Mouse (Mus musculus): ENCODE measurements around the gene Plac9a. TPM values are rescaled to one million over a fixed set of nuclear protein-coding genes. Genes with fewer than 3 reads are reported as not detected.

Plac9a gene
- total and polyA plus RNA-seq, 2 experiments from 2014 or later: 0.41 TPM; not detected in 1

DNA sequence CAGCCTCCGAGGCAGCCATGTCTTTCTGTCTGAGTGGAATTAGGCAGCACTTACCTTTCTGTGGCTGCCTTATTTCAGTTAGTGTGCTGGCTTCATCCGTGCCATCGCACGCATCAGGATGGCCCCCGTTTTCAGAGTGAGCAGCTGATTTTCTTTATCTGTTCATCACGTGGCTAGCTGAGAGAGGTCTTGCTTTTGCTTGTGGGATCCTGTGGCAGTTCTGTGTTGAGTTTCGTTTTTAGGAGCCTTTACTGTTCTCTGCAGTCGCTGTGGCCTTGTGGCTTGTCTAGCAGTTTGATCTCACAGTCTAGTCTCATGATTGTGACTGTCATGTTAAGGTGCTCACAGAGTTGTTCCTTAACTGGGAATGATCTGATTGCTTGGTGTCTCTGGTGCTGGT is 45.0 kb downstream of the Plac9a start:
- TF ChIP-seq CTCF (IDR thresholded peaks at IDR 0.05; ENCODE audit: low read depth): no peak
- Histone ChIP-seq H3K4me1 (ENCODE audit: insufficient read depth, low read length) (no peaks in the 10 kb centered on the region), H3K27me3 (ENCODE audit: insufficient read depth, low read length) (no peaks in the 10 kb centered on the region), H3K4me2 (ENCODE audit: low read depth, low read length) (no peak overlapping the region), H3K4me3 (ENCODE audit: low read length) (no peak overlapping the region), H3K9me3 (ENCODE audit: low read length) (no peaks in the 10 kb centered on the region), H3K27ac (no peak overlapping the region), H3K36me3 (ENCODE audit: insufficient read depth, low read length) (no peaks in the 10 kb centered on the region), H3K9ac (replicated peaks; ENCODE audit: low read length) (no peak overlapping the region)
- no peak for DNase-seq (ENCODE audit: low spot score)
- no peak for ATAC-seq
- 90% methylated on average over 8 of the region's 8 CpGs for WGBS

DNA sequence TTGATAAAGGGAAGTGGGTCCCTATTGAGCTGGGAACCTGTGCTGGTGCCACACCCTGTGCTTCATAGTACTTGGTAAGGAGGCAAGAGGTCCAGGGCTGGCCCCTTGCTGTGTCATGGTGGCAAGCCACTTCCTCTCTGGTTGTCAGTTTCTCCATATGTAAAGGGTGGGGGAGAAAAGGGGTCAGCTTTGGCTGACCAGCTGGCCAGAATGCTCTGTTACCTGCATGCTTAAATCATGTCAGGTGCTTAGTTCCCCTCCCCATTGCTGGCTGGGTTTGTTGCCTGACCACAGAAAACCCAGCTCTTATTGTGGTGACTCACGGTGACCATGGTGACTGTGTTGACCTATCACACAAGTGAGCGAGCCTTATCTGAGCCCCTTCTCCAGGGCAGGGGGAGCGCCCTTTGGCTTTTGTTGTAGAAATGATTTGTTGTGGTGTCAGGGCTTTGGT is 45.7 kb downstream of the Plac9a start:
- no peaks in the 10 kb centered on the region for H3K9me3 ChIP-seq (ENCODE audit: low read length)
- DNase-seq (ENCODE audit: low spot score): no peak
- 57% methylated on average over 3 of the region's 3 CpGs for WGBS
- H3K4me1 ChIP-seq (ENCODE audit: insufficient read depth, low read length): no peaks in the 10 kb centered on the region
- ATAC-seq: no peak
- no peak for TF ChIP-seq CTCF (IDR thresholded peaks at IDR 0.05; ENCODE audit: low read depth)
- H3K9ac ChIP-seq (replicated peaks; ENCODE audit: low read length): no peak overlapping the region
- no peak overlapping the region for H3K27ac ChIP-seq
- H3K4me3 ChIP-seq (ENCODE audit: low read length): no peak overlapping the region
- no peak overlapping the region for H3K4me2 ChIP-seq (ENCODE audit: low read depth, low read length)
- H3K27me3 ChIP-seq (ENCODE audit: insufficient read depth, low read length): no peaks in the 10 kb centered on the region
- no peaks in the 10 kb centered on the region for H3K36me3 ChIP-seq (ENCODE audit: insufficient read depth, low read length)

DNA sequence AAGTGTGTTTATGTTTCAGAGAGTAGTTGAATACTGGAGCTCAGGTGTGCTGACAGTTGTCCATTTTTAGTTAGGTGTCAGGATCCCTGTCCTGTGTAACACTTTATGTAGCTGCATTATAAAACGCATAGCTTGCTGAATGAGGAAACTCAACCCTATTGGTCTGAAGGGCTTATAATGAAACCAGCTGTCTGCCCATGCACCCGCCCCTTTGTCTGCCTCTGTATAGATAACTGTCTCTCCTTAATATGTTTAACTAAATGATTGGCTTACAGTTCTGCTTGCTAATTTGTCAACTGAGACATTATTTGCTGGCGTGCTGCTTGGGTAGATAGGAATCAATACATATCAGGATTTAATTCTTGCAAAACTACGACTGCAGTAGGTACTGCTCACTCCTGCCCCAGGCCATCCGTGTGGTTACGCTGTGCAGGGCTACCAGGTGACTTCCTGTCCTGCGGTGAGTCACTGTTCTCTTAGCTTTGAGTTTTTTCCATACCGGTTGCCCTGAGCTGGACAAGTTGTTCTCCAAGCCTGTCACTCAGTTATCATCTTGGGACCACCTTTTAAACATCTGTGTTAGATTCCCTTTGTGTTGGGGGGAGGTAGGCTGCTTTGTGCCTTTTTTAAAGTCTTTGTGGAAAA is 47.5 kb downstream of the Plac9a start:
- no peak overlapping the region for H3K9ac ChIP-seq (replicated peaks; ENCODE audit: low read length)
- no peaks in the 10 kb centered on the region for H3K36me3 ChIP-seq (ENCODE audit: insufficient read depth, low read length)
- no peak for TF ChIP-seq CTCF (IDR thresholded peaks at IDR 0.05; ENCODE audit: low read depth)
- H3K4me2 ChIP-seq (ENCODE audit: low read depth, low read length): no peak overlapping the region
- no peaks in the 10 kb centered on the region for H3K27me3 ChIP-seq (ENCODE audit: insufficient read depth, low read length)
- no peak overlapping the region for H3K27ac ChIP-seq
- H3K4me3 ChIP-seq (ENCODE audit: low read length): no peak overlapping the region
- 71% methylated on average over 8 of the region's 8 CpGs for WGBS
- H3K4me1 ChIP-seq (ENCODE audit: insufficient read depth, low read length): no peaks in the 10 kb centered on the region
- no peaks in the 10 kb centered on the region for H3K9me3 ChIP-seq (ENCODE audit: low read length)
- DNase-seq (ENCODE audit: low spot score) (no peak), ATAC-seq (no peak)

DNA sequence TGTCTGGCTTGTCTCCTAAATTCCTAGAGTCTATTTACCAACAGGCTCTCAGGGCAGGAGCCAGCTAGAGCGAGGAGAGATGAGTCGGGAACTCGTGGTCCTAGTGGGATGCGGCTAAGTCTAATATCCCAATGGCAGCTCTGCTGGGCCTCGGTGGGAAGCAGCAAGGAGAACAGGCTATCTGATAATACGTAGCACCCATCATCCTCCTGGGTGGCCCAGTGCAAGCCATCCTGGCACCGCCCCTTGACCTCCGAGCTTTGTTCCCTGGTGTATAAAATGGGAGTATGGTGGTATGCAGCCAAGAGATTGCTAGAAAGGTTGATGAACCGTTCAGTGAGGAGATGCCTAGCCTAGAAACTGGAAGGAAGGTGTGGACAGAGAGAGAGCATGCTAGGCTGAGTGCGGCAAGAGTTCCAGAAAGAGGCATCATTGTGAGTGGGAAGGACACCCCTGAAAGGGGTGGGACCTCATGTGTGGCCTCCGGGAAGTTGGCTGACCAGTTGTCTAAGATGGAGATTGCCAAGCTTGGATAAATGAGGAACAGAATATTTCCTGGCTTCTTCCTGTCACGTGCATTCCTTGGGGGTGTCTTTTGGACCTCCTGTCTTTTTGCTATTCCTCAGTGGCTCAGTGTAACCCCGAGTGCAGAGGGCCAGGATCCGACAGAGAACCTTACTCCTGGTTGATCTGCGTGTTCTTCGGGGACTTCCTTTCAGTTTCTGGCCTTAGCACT is 49.0 kb downstream of the Plac9a start:
- Histone ChIP-seq H3K4me1 (ENCODE audit: insufficient read depth, low read length) (no peaks in the 10 kb centered on the region), H3K9me3 (ENCODE audit: low read length) (no peaks in the 10 kb centered on the region), H3K27me3 (ENCODE audit: insufficient read depth, low read length) (no peaks in the 10 kb centered on the region), H3K4me2 (ENCODE audit: low read depth, low read length) (no peak overlapping the region), H3K27ac (no peak overlapping the region), H3K4me3 (ENCODE audit: low read length) (no peak overlapping the region), H3K9ac (replicated peaks; ENCODE audit: low read length) (no peak overlapping the region), H3K36me3 (ENCODE audit: insufficient read depth, low read length) (no peaks in the 10 kb centered on the region)
- 90% methylated on average over 16 of the region's 16 CpGs for WGBS
- ATAC-seq: no peak
- no peak for TF ChIP-seq CTCF (IDR thresholded peaks at IDR 0.05; ENCODE audit: low read depth)
- no peak for DNase-seq (ENCODE audit: low spot score)

DNA sequence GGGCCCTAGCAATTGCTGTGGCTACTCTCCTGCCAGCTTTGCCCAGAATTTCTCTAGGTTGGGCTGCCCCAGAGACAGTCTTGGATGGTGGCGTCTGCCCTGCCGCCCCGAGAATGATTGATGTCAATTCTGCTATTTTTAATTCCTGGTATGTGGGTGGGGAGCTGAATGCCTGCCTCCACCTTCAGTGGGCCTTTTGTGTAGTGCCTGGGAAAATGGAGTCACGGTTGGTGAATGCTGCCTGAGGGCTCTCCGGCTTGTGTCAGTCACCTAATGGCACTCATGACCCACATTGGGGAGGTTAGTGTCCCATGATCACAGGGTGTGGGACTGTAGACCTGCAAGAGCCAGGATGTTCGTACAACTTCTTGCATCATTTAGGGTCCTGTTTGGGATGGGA is 49.6 kb downstream of the Plac9a start:
- ATAC-seq: no peak
- Histone ChIP-seq H3K27ac (no peak overlapping the region), H3K9ac (replicated peaks; ENCODE audit: low read length) (no peak overlapping the region), H3K36me3 (ENCODE audit: insufficient read depth, low read length) (no peaks in the 10 kb centered on the region), H3K4me2 (ENCODE audit: low read depth, low read length) (no peak overlapping the region), H3K9me3 (ENCODE audit: low read length) (no peaks in the 10 kb centered on the region), H3K4me3 (ENCODE audit: low read length) (no peak overlapping the region), H3K4me1 (ENCODE audit: insufficient read depth, low read length) (no peaks in the 10 kb centered on the region), H3K27me3 (ENCODE audit: insufficient read depth, low read length) (no peaks in the 10 kb centered on the region)
- DNase-seq (ENCODE audit: low spot score): no peak
- WGBS: 56% methylated on average over 6 of the region's 6 CpGs
- TF ChIP-seq CTCF (IDR thresholded peaks at IDR 0.05; ENCODE audit: low read depth): no peak

DNA sequence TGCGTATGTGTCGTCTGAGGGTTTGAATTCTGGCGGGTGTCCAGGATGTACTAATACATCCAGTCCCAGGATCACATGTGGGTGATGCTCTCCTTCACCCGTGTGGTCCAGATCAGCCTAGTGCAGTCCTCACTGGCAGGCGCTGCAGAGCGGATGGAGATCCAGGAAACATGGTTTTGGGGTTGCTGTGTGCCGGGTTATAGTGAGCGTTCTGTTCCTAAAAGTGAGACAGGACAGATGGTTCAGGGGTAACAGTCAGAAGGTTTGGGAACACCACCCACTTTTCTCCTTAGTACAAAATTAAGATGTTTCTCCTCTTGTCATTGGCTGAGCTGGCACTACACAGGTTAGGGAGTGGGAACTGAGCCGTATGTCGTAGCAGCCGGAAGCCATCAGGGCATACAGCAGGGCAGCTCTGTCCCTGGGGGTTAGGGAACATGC is 50.8 kb downstream of the Plac9a start:
- H3K27ac ChIP-seq: no peak overlapping the region
- WGBS: 74% methylated on average over 11 of the region's 11 CpGs
- ATAC-seq: no peak
- TF ChIP-seq CTCF (IDR thresholded peaks at IDR 0.05; ENCODE audit: low read depth): no peak
- no peak overlapping the region for H3K4me2 ChIP-seq (ENCODE audit: low read depth, low read length)
- H3K4me1 ChIP-seq (ENCODE audit: insufficient read depth, low read length): no peaks in the 10 kb centered on the region
- no peak for DNase-seq (ENCODE audit: low spot score)
- H3K4me3 ChIP-seq (ENCODE audit: low read length): no peak overlapping the region
- H3K36me3 ChIP-seq (ENCODE audit: insufficient read depth, low read length): no peaks in the 10 kb centered on the region
- no peaks in the 10 kb centered on the region for H3K27me3 ChIP-seq (ENCODE audit: insufficient read depth, low read length)
- H3K9ac ChIP-seq (replicated peaks; ENCODE audit: low read length): no peak overlapping the region
- no peaks in the 10 kb centered on the region for H3K9me3 ChIP-seq (ENCODE audit: low read length)

DNA sequence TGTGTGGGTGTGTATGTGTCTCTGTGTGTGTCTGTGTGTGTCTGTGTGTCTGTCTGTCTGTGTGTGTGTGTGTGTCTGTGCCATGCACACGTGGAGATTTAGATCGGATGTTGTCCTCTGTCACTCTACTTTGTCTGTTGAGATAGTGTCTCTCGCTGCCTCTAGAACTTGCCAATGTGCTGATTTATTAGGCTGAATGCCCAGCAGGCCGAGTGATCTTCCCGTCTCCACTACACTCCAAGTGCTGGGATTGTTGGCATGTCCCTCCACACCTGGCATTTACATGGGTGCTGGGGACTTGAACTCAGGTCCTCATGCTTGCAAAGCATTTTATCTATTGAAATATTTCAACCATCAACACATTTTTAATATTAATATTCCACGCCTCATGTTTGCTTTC is 51.7 kb downstream of the Plac9a start:
- Histone ChIP-seq H3K36me3 (ENCODE audit: insufficient read depth, low read length) (no peaks in the 10 kb centered on the region), H3K4me1 (ENCODE audit: insufficient read depth, low read length) (no peaks in the 10 kb centered on the region), H3K4me3 (ENCODE audit: low read length) (no peak overlapping the region), H3K9me3 (ENCODE audit: low read length) (no peaks in the 10 kb centered on the region), H3K27ac (no peak overlapping the region), H3K27me3 (ENCODE audit: insufficient read depth, low read length) (no peaks in the 10 kb centered on the region), H3K9ac (replicated peaks; ENCODE audit: low read length) (no peak overlapping the region), H3K4me2 (ENCODE audit: low read depth, low read length) (no peak overlapping the region)
- ATAC-seq (no peak), DNase-seq (ENCODE audit: low spot score) (no peak)
- TF ChIP-seq CTCF (IDR thresholded peaks at IDR 0.05; ENCODE audit: low read depth): no peak
- 69% methylated on average over 6 of the region's 6 CpGs for WGBS
